Mouse (Mus musculus) kidney, adult 2 months (tissue): ENCODE measurements around the gene 2510009E07Rik.

Experiments used
- CTCF ChIP-seq: fragments of 200-500 bp; conservative IDR thresholded peaks from 2 replicates; pipeline ENCODE4 v1.5.1; 2011; ENCODE audit warnings: low read depth, mild to moderate bottlenecking, control low read depth, low read length, moderate library complexity, mixed read lengths; ENCODE audit not compliant: insufficient read depth, insufficient read length
- POLR2A ChIP-seq: fragments of 200-500 bp; IDR thresholded peaks from one replicate; pipeline ENCODE4 v1.6.1; 2011; ENCODE audit warnings: low read depth, low read length, control low read depth

DNA sequence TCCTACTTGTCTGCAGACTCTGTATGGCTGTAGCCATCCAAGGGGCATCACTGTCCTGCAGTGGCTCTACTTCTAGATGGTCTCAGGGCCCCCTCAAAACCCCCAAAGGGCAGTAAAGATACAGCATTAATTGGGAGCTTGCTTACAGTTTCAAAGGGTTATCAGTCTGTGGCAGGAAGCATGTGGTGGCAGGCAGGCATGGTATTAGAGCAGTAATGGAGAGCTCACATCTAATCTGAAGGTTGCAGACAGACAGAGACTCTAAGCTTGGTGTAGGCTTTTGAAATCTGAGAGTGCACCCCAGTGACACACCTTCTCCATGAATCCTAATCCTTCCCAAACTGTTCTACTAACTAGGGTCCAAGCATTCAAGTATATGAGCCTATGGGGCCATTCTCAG is 60.0 kb downstream of the 2510009E07Rik start:
- TF ChIP-seq CTCF: no peak
- no peak for TF ChIP-seq POLR2A
